Mouse (Mus musculus) embryonic facial prominence, embryonic 14.5 days (tissue): Measurements from ENCODE around the gene Mesp2. TPM values are rescaled to one million over a fixed set of nuclear protein-coding genes. Genes with fewer than 3 reads are reported as not detected.

Experiments
- ATAC-seq: fragments of 200-750 bp; cut with Nextera tagmentation; 2 replicates; pipeline ENCODE4 v1.8.0; 2017; ENCODE audit warnings: low read depth, moderate number of reproducible peaks, moderate TSS enrichment
- DNase-seq: peaks from one replicate; pipeline ENCODE4 v3.0.0-alpha.2; 2015; ENCODE audit warnings: low spot score
- H3K27ac ChIP-seq: fragments of 300-500 bp; sonication (generic); replicated peaks from 2 replicates; pipeline ENCODE4 v1.5.1; 2014; ENCODE audit warnings: low read depth, mild to moderate bottlenecking, low read length, moderate library complexity
- H3K27me3 ChIP-seq: fragments of 300-500 bp; sonication (generic); replicated peaks from 2 replicates; pipeline ENCODE4 v1.6.1; 2014; ENCODE audit warnings: low read length; ENCODE audit not compliant: control insufficient read depth, insufficient read depth
- H3K36me3 ChIP-seq: fragments of 300-500 bp; sonication (generic); 2 replicates; pipeline ENCODE4 v1.6.1; 2014; ENCODE audit warnings: low read length, mixed read lengths; ENCODE audit not compliant: control insufficient read depth, insufficient read depth
- H3K4me1 ChIP-seq: fragments of 300-500 bp; sonication (generic); 2 replicates; pipeline ENCODE4 v1.6.1; 2014; ENCODE audit warnings: antibody characterized with exemption, low read length; ENCODE audit not compliant: control insufficient read depth, insufficient read depth
- H3K4me2 ChIP-seq: fragments of 300-500 bp; sonication (generic); 2 replicates; pipeline ENCODE4 v1.6.1; 2014; ENCODE audit warnings: low read depth, mild to moderate bottlenecking, low read length, moderate library complexity, mixed read lengths
- H3K4me3 ChIP-seq: fragments of 300-500 bp; sonication (generic); 2 replicates; pipeline ENCODE4 v1.5.1; 2014; ENCODE audit warnings: low read depth, mild to moderate bottlenecking, low read length
- H3K9ac ChIP-seq: fragments of 300-500 bp; sonication (generic); 2 replicates; pipeline ENCODE4 v1.6.1; 2014; ENCODE audit warnings: low read depth, mild to moderate bottlenecking, low read length, moderate library complexity, mixed read lengths
- H3K9me3 ChIP-seq: fragments of 300-500 bp; sonication (generic); 2 replicates; pipeline ENCODE4 v1.6.1; 2016; ENCODE audit warnings: low read length; ENCODE audit not compliant: control insufficient read depth
- WGBS: fragments of 180-500 bp; shearing (Covaris S2); extraction: QIAGEN DNeasy Blood & Tissue Kit; methylation state at CpG from one replicate; pipeline ENCODE4 v1.1.7; 2014; 5-methylcytosine and 5-hydroxymethylcytosine counted together
- polyA plus RNA-seq: library from polyadenylated mRNA; unstranded; fragments of >200 nt; fragmentation: Nextera tagmentation; extraction: Ambion mirVana; gene quantifications from 2 replicates; pipeline ENCODE4 v1.2.1, GENCODE M21; 2014

Mesp2 gene
- polyA plus RNA-seq = 0.72 and 0.98 TPM in 2 replicates

- H3K9me3 ChIP-seq = no peaks in the 10 kb centered on the region
- H3K4me1 ChIP-seq = 0 out of 2 replicates have a peak, but pooled peaks cover 2% of the 10 kb centered on the region
- H3K27me3 ChIP-seq = peaks cover 17% of the 10 kb centered on the region
- peak within 1 kb of the TSS; percentile 57 for H3K9ac ChIP-seq
- 40% methylated on average over 28 of the region's 71 CpGs for whole genome bisulfite sequencing
- DNase-seq (peak; percentile 83), ATAC-seq (peak; percentile 74; the same call in 1 of the 2 replicates)
- H3K4me2 ChIP-seq = peak within 1 kb of the TSS; percentile 51
- peak within 1 kb of the TSS; percentile 28 for H3K4me3 ChIP-seq
- no peak within 1 kb of the TSS for H3K27ac ChIP-seq
- no peaks in the 10 kb centered on the region for H3K36me3 ChIP-seq
Observed at GRCm38 (mm10) chr7:79810611-79811506, at the start of gene Mesp2. Gene Mesp2, plus strand, starts transcription at chr7:79810727.

- DNase-seq (no peak), ATAC-seq (no peak)
- H3K9me3 ChIP-seq = no peaks in the 10 kb centered on the region
- H3K36me3 ChIP-seq = no peaks in the 10 kb centered on the region
- WGBS = 72% methylated on average over 5 of the region's 5 CpGs
- no peak overlapping the region for H3K27ac ChIP-seq
- no peak overlapping the region for H3K4me2 ChIP-seq
- H3K4me3 ChIP-seq = no peak overlapping the region
- H3K9ac ChIP-seq = no peak overlapping the region
- H3K27me3 ChIP-seq = no peaks in the 10 kb centered on the region
- no peaks in the 10 kb centered on the region for H3K4me1 ChIP-seq
Observed at GRCm38 (mm10) chr7:79761124-79761876, 49.2 kb upstream of the Mesp2 start.

GRCm38 (mm10) chr7:79762106-79762505 is 48.4 kb upstream of the Mesp2 start:
- Histone ChIP-seq H3K27me3 (no peaks in the 10 kb centered on the region), H3K4me3 (no peak overlapping the region), H3K27ac (no peak overlapping the region), H3K9ac (no peak overlapping the region), H3K9me3 (no peaks in the 10 kb centered on the region), H3K36me3 (no peaks in the 10 kb centered on the region), H3K4me1 (no peaks in the 10 kb centered on the region), H3K4me2 (no peak overlapping the region)
- DNase-seq (no peak), ATAC-seq (no peak)
- WGBS = 74% methylated on average over 8 of the region's 8 CpGs

- Histone ChIP-seq H3K9ac (no peak overlapping the region), H3K4me1 (no peaks in the 10 kb centered on the region), H3K36me3 (no peaks in the 10 kb centered on the region), H3K4me2 (no peak overlapping the region), H3K9me3 (no peaks in the 10 kb centered on the region), H3K27ac (no peak overlapping the region), H3K4me3 (no peak overlapping the region), H3K27me3 (no peaks in the 10 kb centered on the region)
- no peak for DNase-seq
- WGBS = 49% methylated on average over 1 of the region's 1 CpGs
- no peak for ATAC-seq
Observed at GRCm38 (mm10) chr7:79765991-79766390, 44.5 kb upstream of the Mesp2 start.

- Histone ChIP-seq H3K4me1 (no peaks in the 10 kb centered on the region), H3K4me2 (no peak overlapping the region), H3K36me3 (no peaks in the 10 kb centered on the region), H3K9ac (no peak overlapping the region), H3K27me3 (no peaks in the 10 kb centered on the region), H3K9me3 (no peaks in the 10 kb centered on the region), H3K27ac (no peak overlapping the region), H3K4me3 (no peak overlapping the region)
- no peak for DNase-seq
- no peak for ATAC-seq
- WGBS = 86% methylated on average over 3 of the region's 3 CpGs
Observed at GRCm38 (mm10) chr7:79769664-79770063, 40.9 kb upstream of the Mesp2 start.

- no peak overlapping the region for H3K4me2 ChIP-seq
- DNase-seq (no peak), ATAC-seq (no peak)
- H3K27ac ChIP-seq = no peak overlapping the region
- WGBS = 40% methylated on average over 14 of the region's 15 CpGs
- H3K9ac ChIP-seq = no peak overlapping the region
- H3K4me3 ChIP-seq = no peak overlapping the region
- no peaks in the 10 kb centered on the region for H3K36me3 ChIP-seq
- H3K4me1 ChIP-seq = no peaks in the 10 kb centered on the region
- no peaks in the 10 kb centered on the region for H3K9me3 ChIP-seq
- no peaks in the 10 kb centered on the region for H3K27me3 ChIP-seq
Observed at GRCm38 (mm10) chr7:79771561-79772512, 38.7 kb upstream of the Mesp2 start.

- Histone ChIP-seq H3K27ac (no peak overlapping the region), H3K4me1 (no peaks in the 10 kb centered on the region), H3K9me3 (no peaks in the 10 kb centered on the region), H3K27me3 (no peaks in the 10 kb centered on the region), H3K4me3 (peak overlapping the region; percentile 23), H3K36me3 (no peaks in the 10 kb centered on the region), H3K9ac (peak overlapping the region; percentile 45; the same call in 1 of the 2 replicates), H3K4me2 (peak overlapping the region; percentile 52)
- DNase-seq = peak; percentile 76
- WGBS = 32% methylated on average over 16 of the region's 16 CpGs
- ATAC-seq = peak; percentile 75
Observed at GRCm38 (mm10) chr7:79780647-79781626, 29.6 kb upstream of the Mesp2 start.
